ENCODE assay signal across 8 mouse cellular contexts in the genomic region with DNA sequence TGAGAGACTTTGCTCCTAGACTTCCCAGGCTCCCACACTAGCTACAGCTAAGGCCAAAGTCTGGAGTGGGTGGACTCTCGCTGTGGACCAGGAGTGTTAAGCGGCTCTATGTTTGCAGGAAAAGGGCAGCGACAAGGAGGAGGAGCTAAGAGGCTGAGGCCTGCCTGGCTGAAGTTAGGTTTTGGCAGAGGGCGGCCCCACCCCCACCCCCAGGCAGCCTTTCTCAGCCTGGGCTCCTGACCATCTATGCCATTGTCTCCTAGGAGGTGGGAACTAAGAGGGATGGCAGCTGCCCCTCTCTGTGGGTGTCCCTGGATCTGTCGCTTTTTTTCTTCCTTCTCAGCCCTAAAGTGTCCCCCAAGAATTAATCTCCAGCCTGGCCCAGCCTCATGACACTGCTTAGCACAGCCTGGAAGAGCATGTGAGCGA. TPM values are rescaled to one million over a fixed set of nuclear protein-coding genes. Genes with fewer than 3 reads are reported as not detected.
DNase-seq lines count a peak whose midpoint lies in the region; ATAC-seq and TF ChIP-seq lines count a peak whose summit lies in the region.

No protein-coding gene starts in this region.

- 14% methylated on average over 6 of the region's 6 CpGs for WGBS in intestine, postnatal 0 days
- WGBS in liver, embryonic 16.5 days (ENCODE audit: insufficient replicate concordance) = 31% methylated on average over 6 of the region's 6 CpGs

- peak; percentile 88 for DNase-seq in left cerebral cortex, postnatal 4 days
- DNase-seq in left cerebral cortex, adult 11 months (ENCODE audit: low spot score) = no peak
- DNase-seq in cerebellum, postnatal 36 days = peak; percentile 47 to 56
- DNase-seq in right cerebral cortex, postnatal 14 days = no peak
- no peak for DNase-seq in left cerebral cortex, adult 9 months (ENCODE audit: low spot score in 2 of 2)
- DNase-seq in thymus, postnatal 4 days = no peak

- H3K4me3 ChIP-seq in intestine, postnatal 0 days (ENCODE audit: low read depth, low read length) = no peak overlapping the region
- no peak overlapping the region for H3K4me3 ChIP-seq in liver, embryonic 16.5 days (ENCODE audit: low read depth, low read length)

- H3K9me3 ChIP-seq in intestine, postnatal 0 days (ENCODE audit: control insufficient read depth) = no peaks in the 10 kb centered on the region
- H3K9me3 ChIP-seq in liver, embryonic 16.5 days (replicated peaks; ENCODE audit: control insufficient read depth, low read length) = no peaks in the 10 kb centered on the region

- TF ChIP-seq CTCF in intestine, postnatal 0 days (IDR thresholded peaks at IDR 0.05; ENCODE audit: low read depth) = no peak

- no peaks in the 10 kb centered on the region for H3K27me3 ChIP-seq in intestine, postnatal 0 days (replicated peaks; ENCODE audit: control insufficient read depth, insufficient read depth, low read length)
- no peaks in the 10 kb centered on the region for H3K27me3 ChIP-seq in liver, embryonic 16.5 days (ENCODE audit: control insufficient read depth, insufficient read depth, low read depth, low read length)

- peaks cover 46% of the 10 kb centered on the region for H3K36me3 ChIP-seq in intestine, postnatal 0 days (ENCODE audit: control insufficient read depth, insufficient read depth)
- no peaks in the 10 kb centered on the region for H3K36me3 ChIP-seq in liver, embryonic 16.5 days (ENCODE audit: control insufficient read depth, insufficient read depth)

- intact Hi-C loops in left cerebral cortex, postnatal 4 days (cut with DNase I) = no loop called here

- peak; percentile 63 for ATAC-seq in intestine, postnatal 0 days
- ATAC-seq in liver, embryonic 16.5 days (ENCODE audit: low read depth) = peak; percentile 52

- 0 out of 2 replicates have a peak overlapping the region, but pooled peaks have one; percentile 22 for H3K9ac ChIP-seq in intestine, postnatal 0 days (ENCODE audit: low read depth, low read length)
- H3K9ac ChIP-seq in liver, embryonic 16.5 days (ENCODE audit: low read depth, low read length) = no peak overlapping the region

- H3K27ac ChIP-seq in intestine, postnatal 0 days (ENCODE audit: low read depth, low read length) = peak overlapping the region; percentile 78
- peak overlapping the region; percentile 69 for H3K27ac ChIP-seq in liver, embryonic 16.5 days (ENCODE audit: low read length)

- H3K4me2 ChIP-seq in intestine, postnatal 0 days (replicated peaks; ENCODE audit: low read depth) = peak overlapping the region; percentile 9; the same call in 1 of the 2 replicates
- peak overlapping the region; percentile 36; the same call in 1 of the 2 replicates for H3K4me2 ChIP-seq in liver, embryonic 16.5 days (ENCODE audit: low read depth, low read length)

- H3K4me1 ChIP-seq in intestine, postnatal 0 days (replicated peaks; ENCODE audit: control insufficient read depth, insufficient read depth, low read length) = peaks cover 21% of the 10 kb centered on the region
- H3K4me1 ChIP-seq in liver, embryonic 16.5 days (ENCODE audit: control insufficient read depth, low read depth, low read length) = peaks cover 20% of the 10 kb centered on the region

RNA-seq across cellular contexts. Expression of a gene that starts 3.5 kb away (rescaled TPM):
- 1 to 10 TPM; 5.4 to 6.1 TPM for total RNA-seq in left cerebral cortex, postnatal 4 days (2021)
- 12.4 and 13.0 TPM in 2 replicates for polyA plus RNA-seq in intestine, postnatal 0 days (2015; fragmentation: Nextera tagmentation; extraction: Ambion mirVana)
- 20.8 and 21.9 TPM in 2 replicates for polyA plus RNA-seq in liver, embryonic 16.5 days (2015; fragmentation: Nextera tagmentation; extraction: Ambion mirVana)

RNA-seq across cellular contexts. Expression of a gene that starts 4.6 kb away (rescaled TPM):
- 10 to 100 TPM; 90.7 to 91.9 TPM for total RNA-seq in left cerebral cortex, postnatal 4 days (2021)
- 248 and 257 TPM in 2 replicates for polyA plus RNA-seq in intestine, postnatal 0 days (2015; fragmentation: Nextera tagmentation; extraction: Ambion mirVana)
- polyA plus RNA-seq in liver, embryonic 16.5 days (2015; fragmentation: Nextera tagmentation; extraction: Ambion mirVana) = 92.8 and 96.6 TPM in 2 replicates

RNA-seq across cellular contexts. Expression of a gene that starts 14.4 kb away (rescaled TPM):
- total RNA-seq in left cerebral cortex, postnatal 4 days (2021) = 1 to 10 TPM; 8.9 to 9.1 TPM
- polyA plus RNA-seq in intestine, postnatal 0 days (2015; fragmentation: Nextera tagmentation; extraction: Ambion mirVana) = 3.1 and 3.6 TPM in 2 replicates
- polyA plus RNA-seq in liver, embryonic 16.5 days (2015; fragmentation: Nextera tagmentation; extraction: Ambion mirVana) = 0.39 and 0.83 TPM in 2 replicates

RNA-seq across cellular contexts. Expression of a gene that starts 18.4 kb away (rescaled TPM):
- 10 to 100 TPM; 52.7 to 64.3 TPM for total RNA-seq in left cerebral cortex, postnatal 4 days (2021)
- polyA plus RNA-seq in intestine, postnatal 0 days (2015; fragmentation: Nextera tagmentation; extraction: Ambion mirVana) = 939 and 945 TPM in 2 replicates
- polyA plus RNA-seq in liver, embryonic 16.5 days (2015; fragmentation: Nextera tagmentation; extraction: Ambion mirVana) = 97.4 and 109 TPM in 2 replicates

RNA-seq across cellular contexts. Expression of a gene that starts 27.7 kb away (rescaled TPM):
- 10 to 100 TPM; 18.8 to 20.1 TPM for total RNA-seq in left cerebral cortex, postnatal 4 days (2021)
- 0.99 and 1.6 TPM in 2 replicates for polyA plus RNA-seq in intestine, postnatal 0 days (2015; fragmentation: Nextera tagmentation; extraction: Ambion mirVana)
- 0.16 and 0.22 TPM in 2 replicates for polyA plus RNA-seq in liver, embryonic 16.5 days (2015; fragmentation: Nextera tagmentation; extraction: Ambion mirVana)

Comparison
In these comparisons a context has a peak if more than half of its experiments do, and no peak if none do; other contexts are left out.
1. DNase-seq: peak in left cerebral cortex, postnatal 4 days (single experiment) and cerebellum, postnatal 36 days (2 of 2); none in left cerebral cortex, adult 11 months (single experiment), right cerebral cortex, postnatal 14 days (single experiment), left cerebral cortex, adult 9 months (0 of 2) and thymus, postnatal 4 days (single experiment).